Mouse (Mus musculus): Measurements from ENCODE around the gene Ccdc155. TPM values are rescaled to one million over a fixed set of nuclear protein-coding genes. Genes with fewer than 3 reads are reported as not detected.

Ccdc155 gene
- polyA plus RNA-seq, 1 experiment: 4.1 TPM

DNA sequence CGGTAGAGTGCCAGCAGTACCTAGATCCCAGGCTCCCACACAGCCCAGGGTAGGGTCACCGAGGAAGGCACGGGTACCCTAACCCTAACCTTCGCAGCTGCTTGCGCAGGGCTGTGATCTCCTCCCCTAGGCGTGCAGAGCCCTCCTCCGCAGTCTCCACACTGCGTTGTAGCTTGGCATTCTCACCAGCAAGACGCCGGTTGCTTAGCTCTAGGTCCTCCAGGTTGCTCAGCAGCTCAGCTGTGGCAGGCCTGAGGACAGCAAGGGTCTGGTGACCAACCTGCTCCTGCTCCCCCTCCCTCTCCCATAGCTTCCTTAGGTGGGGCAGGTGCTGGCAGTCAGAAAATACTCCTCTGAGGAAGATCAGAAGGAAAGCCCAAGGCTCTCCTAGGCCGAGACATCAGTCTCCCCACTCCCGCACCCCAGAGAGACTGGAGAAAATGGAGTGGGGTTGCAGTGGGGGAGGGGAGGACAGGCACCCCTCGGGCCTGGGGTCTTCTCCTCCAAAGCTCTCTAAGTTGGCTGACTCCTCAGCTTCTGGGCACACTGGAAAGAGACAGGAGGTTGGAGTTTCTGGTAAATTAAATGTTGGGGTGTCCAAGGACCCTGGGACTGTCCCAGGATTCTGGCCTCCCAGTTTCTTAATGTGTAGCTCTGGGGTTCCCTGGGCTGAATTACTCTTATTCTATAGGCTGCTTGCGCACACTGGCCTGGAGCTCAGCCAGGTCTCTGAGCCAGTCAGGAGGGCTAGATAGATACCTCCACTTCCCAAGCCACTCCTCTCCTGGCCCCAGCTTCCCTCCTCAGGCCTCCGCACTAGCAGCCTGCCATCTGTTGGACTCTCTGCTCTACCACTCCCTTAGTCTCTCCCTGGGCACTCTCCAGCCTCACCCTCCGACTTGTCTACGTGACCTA is 10.6 kb downstream of the Ccdc155 start:
- H3K4me3 ChIP-seq (replicated peaks; ENCODE audit: extremely low read depth, low read depth, low read length): no peak overlapping the region
- no peak for DNase-seq
- 74% methylated on average over 17 of the region's 17 CpGs for WGBS
- H3K4me1 ChIP-seq (ENCODE audit: control insufficient read depth, insufficient read depth, low read length): no peaks in the 10 kb centered on the region
- no peak for TF ChIP-seq CTCF (IDR thresholded peaks at IDR 0.05; ENCODE audit: insufficient read depth, low read length)
- peak; percentile 34; the same call in 1 of the 2 replicates for TF ChIP-seq POLR2A (IDR thresholded peaks at IDR 0.05; ENCODE audit: borderline replicate concordance, extremely low read depth, low read depth, low read length)

DNA sequence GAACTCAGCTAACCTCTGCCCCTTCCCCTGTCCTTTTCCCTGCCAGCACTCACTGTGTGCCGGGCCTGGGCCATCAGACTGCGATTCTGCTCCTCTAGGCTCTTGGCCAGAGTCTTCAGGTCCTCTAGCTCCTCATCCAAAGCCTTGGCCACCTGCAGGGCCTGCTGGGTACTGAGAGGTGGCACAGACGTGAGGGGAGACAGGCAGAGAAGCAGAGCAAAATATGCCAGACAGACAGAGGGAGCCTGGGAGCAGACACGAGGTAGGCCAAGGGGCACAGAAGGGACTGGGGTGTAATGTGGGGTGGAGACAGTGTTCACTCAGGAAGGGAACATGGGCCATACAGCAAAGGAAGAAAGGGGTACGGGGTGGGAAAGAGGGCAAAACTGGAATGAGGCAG is 11.3 kb downstream of the Ccdc155 start:
- Histone ChIP-seq H3K4me3 (replicated peaks; ENCODE audit: extremely low read depth, low read depth, low read length) (no peak overlapping the region), H3K4me1 (ENCODE audit: control insufficient read depth, insufficient read depth, low read length) (no peaks in the 10 kb centered on the region)
- TF ChIP-seq CTCF (IDR thresholded peaks at IDR 0.05; ENCODE audit: insufficient read depth, low read length) (no peak), POLR2A (IDR thresholded peaks at IDR 0.05; ENCODE audit: borderline replicate concordance, extremely low read depth, low read depth, low read length) (no peak)
- DNase-seq: no peak
- WGBS: 57% methylated on average over 5 of the region's 5 CpGs

DNA sequence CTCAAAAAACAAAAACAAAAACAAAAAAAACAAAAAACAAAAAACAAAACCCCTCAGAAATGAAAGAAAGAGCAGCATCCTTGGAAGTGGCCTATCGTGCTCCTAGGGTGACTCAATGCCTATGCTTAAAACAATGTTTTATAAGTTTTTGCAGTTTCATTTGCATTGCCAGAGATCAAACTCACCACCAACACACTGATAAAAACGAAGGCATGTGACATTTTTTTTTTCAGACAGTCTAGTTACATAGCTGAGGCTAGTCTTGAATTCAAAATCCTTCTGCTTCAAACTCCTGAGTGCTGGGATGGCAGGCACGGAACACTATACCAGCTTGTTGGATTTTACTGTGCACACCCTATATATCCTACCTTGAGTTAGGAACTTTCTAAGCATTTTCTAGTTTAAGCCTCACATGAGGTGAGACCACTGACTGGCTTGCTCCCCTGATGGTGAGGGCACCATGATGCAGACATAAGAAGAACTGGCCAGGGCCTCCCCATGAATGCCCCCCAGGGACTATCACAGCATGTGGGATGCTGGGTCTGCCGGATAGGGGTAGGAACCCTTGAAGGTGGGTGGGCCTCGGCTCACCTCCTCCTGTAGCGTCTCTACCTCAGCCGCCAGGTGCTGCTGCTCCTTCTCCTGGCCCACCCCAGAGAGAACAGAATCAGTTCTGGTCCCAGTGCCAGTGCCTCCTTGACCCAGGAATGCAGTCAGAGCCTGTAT is 11.9 kb downstream of the Ccdc155 start:
- Histone ChIP-seq H3K4me3 (replicated peaks; ENCODE audit: extremely low read depth, low read depth, low read length) (no peak overlapping the region), H3K4me1 (ENCODE audit: control insufficient read depth, insufficient read depth, low read length) (no peaks in the 10 kb centered on the region)
- TF ChIP-seq CTCF (IDR thresholded peaks at IDR 0.05; ENCODE audit: insufficient read depth, low read length) (no peak), POLR2A (IDR thresholded peaks at IDR 0.05; ENCODE audit: borderline replicate concordance, extremely low read depth, low read depth, low read length) (no peak)
- no peak for DNase-seq
- WGBS: 83% methylated on average over 7 of the region's 7 CpGs

DNA sequence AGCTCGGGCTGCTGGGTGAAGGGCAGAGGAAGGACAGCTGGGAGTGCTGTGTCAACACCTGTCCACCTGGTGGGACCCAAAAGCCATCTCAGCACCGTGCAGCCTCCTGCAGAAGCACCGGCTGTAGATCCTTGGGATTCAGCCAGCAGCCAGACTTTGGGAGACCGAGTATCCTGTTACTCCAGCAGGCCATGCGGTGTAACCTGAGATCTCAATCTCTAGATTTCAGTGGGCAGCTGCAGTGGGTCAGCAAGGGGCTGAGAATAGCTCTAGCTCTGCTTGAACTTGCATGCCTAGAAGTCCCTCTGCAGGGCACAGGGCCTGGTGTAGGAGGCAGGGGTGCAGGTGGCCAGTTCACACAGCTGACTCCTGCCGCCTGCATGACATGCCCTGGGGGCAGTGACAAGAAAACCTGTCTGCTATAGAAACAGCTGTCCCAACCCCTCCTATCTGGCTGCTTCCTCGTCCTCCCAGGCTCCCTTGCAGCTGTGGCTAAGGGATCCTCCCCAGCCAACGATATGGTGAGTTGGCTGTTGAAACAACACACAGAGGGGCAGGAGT is 12.8 kb downstream of the Ccdc155 start:
- TF ChIP-seq POLR2A (IDR thresholded peaks at IDR 0.05; ENCODE audit: borderline replicate concordance, extremely low read depth, low read depth, low read length) (no peak), CTCF (IDR thresholded peaks at IDR 0.05; ENCODE audit: insufficient read depth, low read length) (no peak)
- Histone ChIP-seq H3K4me1 (ENCODE audit: control insufficient read depth, insufficient read depth, low read length) (no peaks in the 10 kb centered on the region), H3K4me3 (replicated peaks; ENCODE audit: extremely low read depth, low read depth, low read length) (no peak overlapping the region)
- DNase-seq: no peak
- 19% methylated on average over 8 of the region's 8 CpGs for WGBS

DNA sequence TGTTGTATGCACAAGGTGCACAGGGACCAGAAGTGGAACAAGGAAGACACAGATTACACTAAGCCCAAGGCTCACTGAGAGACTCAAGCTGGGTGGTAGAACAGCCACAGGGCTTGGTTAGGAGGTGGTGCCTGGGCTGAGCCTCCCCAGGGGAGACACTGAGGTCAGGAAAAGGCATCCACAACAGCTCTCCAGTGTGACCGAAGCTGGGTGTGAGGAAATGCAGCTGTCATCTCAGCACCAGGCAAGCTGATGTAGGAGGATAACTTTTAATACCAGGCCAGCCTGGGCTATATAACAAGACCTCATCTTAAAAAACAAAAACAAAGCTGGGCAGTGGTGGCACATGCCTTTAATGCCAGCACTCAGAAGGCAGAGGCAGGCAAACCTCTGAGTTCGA is 13.5 kb downstream of the Ccdc155 start:
- TF ChIP-seq CTCF (IDR thresholded peaks at IDR 0.05; ENCODE audit: insufficient read depth, low read length): no peak
- H3K4me3 ChIP-seq (replicated peaks; ENCODE audit: extremely low read depth, low read depth, low read length): no peak overlapping the region
- 43% methylated on average over 2 of the region's 2 CpGs for WGBS
- no peaks in the 10 kb centered on the region for H3K4me1 ChIP-seq (ENCODE audit: control insufficient read depth, insufficient read depth, low read length)
- DNase-seq: no peak

DNA sequence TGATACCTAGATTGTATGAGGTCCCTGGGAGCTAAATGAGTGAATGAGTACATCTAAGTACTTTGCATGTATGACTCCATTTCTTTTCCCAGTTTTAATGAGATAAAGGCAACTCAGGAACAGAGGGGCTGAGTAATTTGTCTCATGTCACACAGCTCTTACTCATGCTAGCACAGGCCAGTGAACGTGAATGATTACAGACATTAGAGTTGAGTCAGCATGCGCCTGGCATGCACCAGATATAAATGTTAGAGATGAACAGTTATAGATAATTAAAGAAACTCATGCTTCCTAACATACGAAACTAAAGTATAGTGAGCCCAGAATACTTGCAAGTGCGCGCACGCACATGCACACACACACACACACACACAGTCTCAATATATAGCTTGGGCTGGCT is 14.5 kb downstream of the Ccdc155 start:
- WGBS: 87% methylated on average over 6 of the region's 6 CpGs
- TF ChIP-seq POLR2A (IDR thresholded peaks at IDR 0.05; ENCODE audit: borderline replicate concordance, extremely low read depth, low read depth, low read length): no peak
- no peak for TF ChIP-seq CTCF (IDR thresholded peaks at IDR 0.05; ENCODE audit: insufficient read depth, low read length)
- no peaks in the 10 kb centered on the region for H3K4me1 ChIP-seq (ENCODE audit: control insufficient read depth, insufficient read depth, low read length)
- H3K4me3 ChIP-seq (replicated peaks; ENCODE audit: extremely low read depth, low read depth, low read length): no peak overlapping the region
- DNase-seq: no peak

DNA sequence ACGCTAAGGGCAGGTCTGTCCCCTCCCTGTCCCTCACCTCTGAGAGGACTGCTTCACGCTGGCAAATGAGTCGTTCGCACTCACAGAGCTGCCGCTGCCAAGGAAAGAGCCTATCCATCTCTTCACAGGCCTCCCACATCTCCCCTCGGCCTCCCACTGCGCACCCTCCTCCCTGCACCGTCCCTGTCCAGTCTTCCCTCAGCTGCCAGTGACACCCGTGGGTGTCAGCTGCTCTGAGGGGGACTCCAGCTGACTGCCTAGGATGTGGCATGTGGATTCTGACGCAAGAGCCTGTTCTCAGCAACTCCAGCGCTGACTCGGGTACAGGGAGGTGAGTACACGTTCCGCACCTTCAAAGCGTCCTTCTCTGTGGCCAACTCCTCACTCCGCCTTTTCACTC is 15.1 kb downstream of the Ccdc155 start:
- WGBS: 48% methylated on average over 16 of the region's 16 CpGs
- TF ChIP-seq POLR2A (IDR thresholded peaks at IDR 0.05; ENCODE audit: borderline replicate concordance, extremely low read depth, low read depth, low read length) (no peak), CTCF (IDR thresholded peaks at IDR 0.05; ENCODE audit: insufficient read depth, low read length) (no peak)
- Histone ChIP-seq H3K4me1 (ENCODE audit: control insufficient read depth, insufficient read depth, low read length) (no peaks in the 10 kb centered on the region), H3K4me3 (replicated peaks; ENCODE audit: extremely low read depth, low read depth, low read length) (no peak overlapping the region)
- DNase-seq: no peak

DNA sequence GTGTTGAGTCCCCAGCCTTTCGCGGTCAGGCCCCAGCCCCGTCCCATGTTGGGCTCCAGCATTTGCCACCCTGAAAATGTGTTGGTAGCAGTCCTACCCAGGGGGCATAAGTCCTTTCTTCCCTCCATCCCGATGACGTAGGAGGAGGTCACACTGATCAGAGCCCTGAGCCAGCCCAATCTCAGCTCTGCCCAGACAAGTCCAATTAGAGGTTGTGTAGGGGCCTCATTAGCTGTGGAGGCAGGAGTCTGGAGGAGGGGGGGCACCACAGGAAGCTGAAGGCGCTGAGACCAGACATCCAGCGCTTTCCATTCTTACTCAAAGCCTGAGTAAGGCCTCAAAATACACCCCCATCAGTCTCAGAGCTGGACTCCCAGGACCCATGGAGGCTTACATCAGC is 18.8 kb downstream of the Ccdc155 start:
- Histone ChIP-seq H3K4me3 (replicated peaks; ENCODE audit: extremely low read depth, low read depth, low read length) (no peak overlapping the region), H3K4me1 (ENCODE audit: control insufficient read depth, insufficient read depth, low read length) (no peaks in the 10 kb centered on the region; the same call in 1 of the 2 replicates)
- no peak for TF ChIP-seq CTCF (IDR thresholded peaks at IDR 0.05; ENCODE audit: insufficient read depth, low read length)
- TF ChIP-seq POLR2A (IDR thresholded peaks at IDR 0.05; ENCODE audit: borderline replicate concordance, extremely low read depth, low read depth, low read length): no peak
- no peak for DNase-seq
- WGBS: 74% methylated on average over 7 of the region's 7 CpGs

DNA sequence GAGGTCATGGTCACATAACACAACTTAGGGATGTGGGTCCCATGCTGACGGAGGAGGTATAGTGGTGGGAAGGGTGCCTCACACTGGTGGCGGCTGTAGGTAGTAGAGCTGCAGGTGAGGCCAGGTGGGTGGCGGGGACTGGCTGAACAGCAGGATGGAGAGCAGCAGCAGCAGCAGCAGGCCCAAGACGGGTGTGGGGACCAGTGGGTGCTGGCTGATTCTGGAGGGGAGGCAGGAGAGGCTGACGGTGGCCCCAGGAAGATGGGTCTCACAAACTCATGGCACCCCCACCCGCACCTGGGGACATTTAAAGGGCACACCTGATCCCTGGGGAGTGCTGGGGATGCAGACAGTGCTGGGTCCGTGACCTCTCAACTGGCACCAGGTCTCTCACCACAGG is 21.0 kb downstream of the Ccdc155 start:
- TF ChIP-seq CTCF (IDR thresholded peaks at IDR 0.05; ENCODE audit: insufficient read depth, low read length) (no peak), POLR2A (IDR thresholded peaks at IDR 0.05; ENCODE audit: borderline replicate concordance, extremely low read depth, low read depth, low read length) (no peak)
- no peaks in the 10 kb centered on the region; the same call in 1 of the 2 replicates for H3K4me1 ChIP-seq (ENCODE audit: control insufficient read depth, insufficient read depth, low read length)
- H3K4me3 ChIP-seq (replicated peaks; ENCODE audit: extremely low read depth, low read depth, low read length): no peak overlapping the region
- 76% methylated on average over 7 of the region's 7 CpGs for WGBS
- no peak for DNase-seq
